Mouse (Mus musculus) testis, postnatal 10 days (tissue): ENCODE measurements at regions not wholly inside any gene's neighbourhood (a gene's known extent, or its start where the extent isn't known, plus 50 kb on each side); places are given as distances from the start of the nearest gene placed in this dataset.
A peak's percentile ranks its signal among the peaks of the same experiment; 100 is the strongest.

Experiments used
- DNase-seq: peaks from one replicate; pipeline ENCODE4 v3.0.0; 2021; ENCODE audit warnings: low spot score

DNA sequence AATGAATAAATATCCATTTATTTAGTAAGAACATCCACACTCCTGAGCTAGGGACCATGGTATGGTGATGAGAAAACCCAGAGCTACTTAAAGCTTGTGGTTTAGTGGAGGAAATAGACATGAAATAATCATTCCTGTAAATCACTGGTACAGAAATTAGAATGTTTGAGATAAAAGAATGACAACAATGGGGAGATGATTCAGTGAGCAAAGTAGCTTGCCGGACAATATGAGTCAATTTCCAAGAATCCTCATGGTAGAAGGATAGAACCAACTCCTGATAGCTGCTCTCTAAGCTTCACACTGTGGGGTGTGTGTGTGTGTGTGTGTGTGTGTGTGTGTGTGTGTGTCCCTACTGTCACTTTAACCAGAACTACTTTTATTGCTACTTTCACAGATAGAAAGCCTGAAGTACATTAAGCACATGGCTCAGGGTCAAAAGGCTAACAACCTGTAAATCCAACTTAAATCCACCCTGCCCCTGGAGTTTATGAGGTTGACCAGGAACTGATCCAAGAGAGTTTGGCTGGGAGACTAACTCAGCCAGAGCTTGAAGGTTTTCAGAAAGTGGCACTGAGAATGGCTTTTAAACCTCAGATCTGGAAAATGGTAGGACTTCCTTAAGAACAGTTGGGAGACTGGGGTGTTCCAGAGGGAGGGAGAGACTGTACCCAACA lies 336.9 kb upstream of the Gcfc2 start:
- no peak for DNase-seq

DNA sequence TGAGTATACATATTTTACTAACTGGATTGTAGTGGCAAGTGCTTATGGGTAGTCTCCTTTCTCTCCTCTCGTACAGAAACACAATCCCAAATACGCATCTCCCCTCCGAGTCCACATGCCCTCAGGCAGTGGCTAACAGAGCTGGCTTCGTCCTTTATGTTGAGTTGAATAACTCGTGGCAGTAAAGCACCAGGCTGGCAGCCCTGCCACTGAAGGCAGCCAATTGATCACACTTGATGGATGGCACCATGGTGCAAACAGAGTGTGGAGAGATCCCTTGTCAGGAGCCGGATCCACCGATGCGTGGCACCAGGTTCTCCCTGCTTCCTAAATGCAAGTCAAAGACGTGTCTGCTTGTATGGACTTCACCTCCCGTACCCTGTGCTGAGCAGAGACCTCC lies 333.7 kb upstream of the Gcfc2 start:
- DNase-seq: no peak

DNA sequence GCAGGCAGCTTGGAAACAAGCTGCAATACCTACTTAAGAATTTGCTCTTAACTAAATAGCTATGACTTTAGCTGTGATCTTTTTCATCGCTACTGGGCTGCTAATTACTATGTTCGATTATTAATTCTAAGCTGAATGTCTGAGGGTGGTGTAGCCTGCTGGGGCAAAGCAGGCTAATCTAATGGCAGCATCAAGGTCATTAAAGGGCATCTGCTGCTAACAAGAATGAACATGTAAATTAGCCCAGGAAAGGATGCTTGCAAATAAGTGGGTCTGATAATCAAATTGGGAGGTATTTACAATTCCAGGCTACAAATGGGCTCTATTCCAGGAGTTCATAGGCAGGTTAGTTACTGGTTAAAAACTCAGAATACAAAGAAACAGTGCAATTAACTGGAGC lies 327.5 kb upstream of the Gcfc2 start:
- DNase-seq: no peak

DNA sequence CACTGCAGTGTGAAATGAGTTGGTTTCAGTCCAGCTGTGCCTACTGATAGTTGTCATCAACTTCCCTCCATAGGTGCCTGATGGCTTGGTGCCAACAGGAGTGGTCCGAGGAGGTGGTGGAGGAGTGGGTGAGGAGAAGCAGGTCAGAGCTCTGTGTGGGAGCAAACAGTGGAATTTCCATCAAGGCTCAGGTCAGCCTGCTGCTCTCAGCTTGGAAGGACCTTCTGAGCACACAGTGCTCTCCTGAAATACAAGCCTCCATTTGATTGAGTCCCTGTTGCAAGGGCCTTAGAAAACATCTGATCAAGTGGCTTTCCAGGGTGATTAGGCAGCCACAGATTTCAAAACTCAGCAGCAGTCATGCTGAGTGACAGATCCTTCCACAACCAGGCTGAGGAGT lies 314.8 kb upstream of the Gcfc2 start:
- DNase-seq: no peak

DNA sequence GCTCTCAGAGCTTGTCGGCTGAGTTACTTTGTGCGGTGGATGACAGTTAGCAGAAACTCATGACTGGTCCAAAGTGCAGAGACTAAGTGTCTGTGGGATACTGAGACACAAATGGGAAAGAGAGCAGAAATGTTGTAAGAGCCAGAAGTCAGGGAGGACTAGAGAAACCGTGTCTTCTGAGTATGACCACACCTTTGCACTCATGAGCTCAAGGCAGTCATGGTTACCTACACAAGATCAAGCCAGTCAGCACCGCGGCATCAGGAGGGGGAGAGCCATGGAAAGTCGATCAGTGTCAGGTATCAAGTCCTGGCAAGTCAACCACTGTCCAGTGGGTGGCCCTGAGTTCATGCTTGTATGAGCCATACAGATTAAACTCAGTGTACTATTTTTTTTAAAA lies 311.5 kb upstream of the Gcfc2 start:
- DNase-seq: no peak

DNA sequence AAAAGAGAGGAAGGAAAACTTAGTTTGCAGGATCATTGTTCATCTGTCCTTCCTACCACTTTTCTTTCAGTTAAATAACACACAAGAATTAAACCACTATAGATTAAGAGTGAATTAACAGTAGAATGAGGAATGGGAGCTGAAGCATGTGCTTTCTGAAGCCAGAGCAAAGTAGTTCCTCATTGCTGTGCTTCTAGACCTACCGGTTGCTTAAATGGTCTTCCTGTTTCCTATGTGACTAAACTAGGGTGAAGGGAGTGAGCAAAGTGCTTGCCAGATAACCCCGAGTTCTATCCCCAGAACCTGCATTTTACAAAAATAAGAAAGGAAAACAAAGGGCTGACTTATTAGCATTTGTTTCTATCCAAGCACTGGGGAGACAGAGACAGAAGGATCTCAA lies 305.5 kb upstream of the Gcfc2 start:
- DNase-seq: no peak

DNA sequence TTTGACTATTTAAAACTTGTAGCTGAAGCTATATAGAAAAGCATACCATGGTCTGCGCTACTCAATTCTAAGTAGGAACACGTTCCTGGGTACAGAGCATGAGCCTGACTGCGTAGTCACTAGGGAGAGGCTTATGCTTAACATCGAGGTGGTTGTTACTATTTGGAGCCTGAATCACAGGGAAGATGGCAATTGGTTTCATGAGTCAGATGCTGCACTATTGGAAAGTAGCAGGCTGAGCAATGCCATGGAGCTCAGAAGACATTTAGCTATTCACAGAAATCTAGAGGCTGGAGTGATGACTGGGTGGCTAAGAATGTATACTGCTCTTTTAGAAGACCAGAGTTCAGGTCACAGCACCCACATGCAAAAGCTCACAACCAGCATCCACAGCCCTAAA lies 302.4 kb upstream of the Gcfc2 start:
- no peak for DNase-seq

DNA sequence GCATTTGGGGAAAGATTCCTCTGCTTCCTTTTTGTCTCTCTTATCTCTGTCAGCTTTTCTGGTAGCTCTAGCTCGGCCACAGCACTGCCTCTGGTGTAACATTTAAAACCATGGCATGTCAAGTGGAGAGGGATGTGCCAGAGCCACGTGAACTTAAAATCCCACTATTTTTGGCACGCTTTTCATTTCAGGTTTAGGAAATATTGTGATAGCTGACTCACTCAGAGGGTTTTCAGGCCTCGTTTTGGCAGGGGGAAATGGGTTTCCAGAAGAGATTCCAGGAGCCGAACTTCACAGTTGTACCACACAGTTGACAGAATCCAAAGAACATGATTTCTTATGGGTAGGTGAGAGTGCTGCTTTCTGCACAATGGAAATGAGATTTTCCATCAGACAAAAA lies 300.8 kb upstream of the Gcfc2 start:
- no peak for DNase-seq

DNA sequence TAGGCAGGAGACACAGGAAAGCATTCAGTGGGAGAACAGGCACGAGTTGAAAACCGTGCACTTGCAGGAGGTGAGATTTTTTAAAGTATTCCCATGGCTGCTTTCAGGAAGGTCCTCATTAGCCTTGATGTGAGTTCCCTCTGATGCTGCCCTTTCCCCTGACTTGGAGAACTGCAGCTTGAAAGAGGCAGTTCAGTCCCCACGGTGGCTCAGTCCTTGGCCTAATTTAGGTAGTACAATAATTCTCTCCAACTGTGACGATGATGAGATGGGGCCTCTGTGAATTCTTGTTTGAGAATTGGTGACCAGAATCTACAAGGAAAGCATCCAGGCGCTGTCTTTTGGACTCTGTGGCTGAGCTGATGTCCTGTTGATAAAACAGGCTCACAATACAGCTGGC lies 298.5 kb upstream of the Gcfc2 start:
- DNase-seq: no peak

DNA sequence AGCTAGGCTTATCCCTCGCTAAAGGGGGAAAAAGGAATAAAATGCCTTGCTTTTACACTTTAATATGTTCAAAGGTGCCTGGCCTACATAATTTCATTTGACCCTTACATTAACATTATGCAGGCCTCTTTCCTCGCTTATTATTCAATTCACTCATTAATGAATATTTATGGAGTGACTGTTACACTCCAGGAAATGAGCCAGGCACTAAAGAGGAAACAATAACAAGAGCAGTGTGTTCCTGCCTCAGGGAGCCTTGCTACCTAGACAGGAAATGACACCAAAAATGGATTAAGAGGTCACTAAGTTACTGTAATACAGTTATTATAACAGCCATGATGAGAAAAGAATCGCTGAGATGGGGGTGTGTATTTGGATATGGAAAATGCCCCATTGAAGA lies 289.9 kb upstream of the Gcfc2 start:
- no peak for DNase-seq

DNA sequence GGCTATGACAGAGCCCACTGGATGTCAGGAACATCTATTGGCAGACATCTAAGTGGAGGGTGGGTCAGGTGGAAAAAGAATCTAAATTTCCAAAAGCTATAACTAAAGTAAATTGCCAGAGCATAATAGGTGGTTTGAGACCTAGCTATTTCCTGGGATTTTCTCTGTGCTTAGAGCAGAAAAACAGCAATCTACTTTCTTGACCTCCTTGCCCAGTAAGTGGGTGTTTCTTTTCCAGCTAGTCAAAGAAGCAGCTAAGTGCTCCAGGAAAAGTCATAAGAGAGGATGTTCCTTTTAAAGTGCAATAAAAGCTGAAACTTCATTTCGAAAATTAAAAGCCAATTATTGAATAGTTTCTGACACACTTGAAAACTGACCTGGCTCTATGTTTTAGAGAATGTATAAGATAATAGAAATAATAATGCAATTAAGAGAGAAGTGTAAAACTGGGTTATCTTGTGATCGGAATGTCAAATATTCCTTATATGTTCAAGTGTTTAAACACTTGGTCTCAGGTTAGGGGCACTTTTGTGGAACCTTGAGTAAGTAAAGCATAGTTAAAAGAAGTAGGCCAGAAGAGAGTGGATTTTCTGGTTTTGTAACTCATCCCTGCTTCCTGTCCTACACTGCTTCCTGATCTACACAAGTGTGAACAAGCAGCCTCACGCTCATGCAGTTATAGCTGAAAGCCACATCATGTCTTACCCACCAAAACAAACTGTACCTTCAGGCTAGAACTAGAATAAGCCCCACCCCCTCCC lies 275.7 kb upstream of the Gcfc2 start:
- DNase-seq: no peak

DNA sequence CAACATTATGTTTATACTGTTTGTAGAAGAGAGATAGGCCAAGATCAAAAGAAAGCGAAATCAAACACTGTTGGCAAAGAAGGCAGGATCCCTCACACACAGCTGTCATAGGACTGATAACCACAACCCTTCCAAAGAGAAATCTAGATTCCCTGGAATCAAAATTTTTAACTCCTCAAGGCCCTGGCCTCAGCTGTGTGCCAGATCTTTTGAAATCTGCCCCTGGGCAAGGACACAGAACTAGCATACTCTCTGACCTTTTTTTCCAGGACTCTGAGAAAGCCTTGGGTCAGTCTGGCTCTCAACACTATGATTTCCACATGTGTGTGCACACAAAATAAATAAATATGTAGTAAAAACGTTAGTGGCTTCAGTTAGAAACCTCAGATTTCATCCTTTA lies 271.6 kb upstream of the Gcfc2 start:
- DNase-seq: no peak

DNA sequence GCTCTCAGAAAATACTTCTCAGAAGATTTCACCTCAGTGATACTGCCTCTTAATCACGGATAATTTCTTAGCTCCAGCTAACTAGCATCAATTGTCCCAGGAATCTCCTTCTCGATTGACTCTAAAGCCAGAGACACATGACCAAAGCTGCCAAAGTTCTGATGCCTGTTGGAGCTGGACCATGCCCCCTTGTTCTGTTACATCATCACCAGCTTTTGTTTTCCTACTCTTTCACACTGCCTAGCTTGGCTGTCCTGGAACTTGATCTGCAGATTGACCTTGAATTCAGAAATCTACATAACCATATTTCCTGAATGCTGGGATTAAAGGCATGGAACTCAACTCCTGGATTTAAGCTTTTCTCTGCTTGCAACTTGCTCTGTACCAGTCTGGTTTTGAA lies 268.3 kb upstream of the Gcfc2 start:
- DNase-seq: no peak

DNA sequence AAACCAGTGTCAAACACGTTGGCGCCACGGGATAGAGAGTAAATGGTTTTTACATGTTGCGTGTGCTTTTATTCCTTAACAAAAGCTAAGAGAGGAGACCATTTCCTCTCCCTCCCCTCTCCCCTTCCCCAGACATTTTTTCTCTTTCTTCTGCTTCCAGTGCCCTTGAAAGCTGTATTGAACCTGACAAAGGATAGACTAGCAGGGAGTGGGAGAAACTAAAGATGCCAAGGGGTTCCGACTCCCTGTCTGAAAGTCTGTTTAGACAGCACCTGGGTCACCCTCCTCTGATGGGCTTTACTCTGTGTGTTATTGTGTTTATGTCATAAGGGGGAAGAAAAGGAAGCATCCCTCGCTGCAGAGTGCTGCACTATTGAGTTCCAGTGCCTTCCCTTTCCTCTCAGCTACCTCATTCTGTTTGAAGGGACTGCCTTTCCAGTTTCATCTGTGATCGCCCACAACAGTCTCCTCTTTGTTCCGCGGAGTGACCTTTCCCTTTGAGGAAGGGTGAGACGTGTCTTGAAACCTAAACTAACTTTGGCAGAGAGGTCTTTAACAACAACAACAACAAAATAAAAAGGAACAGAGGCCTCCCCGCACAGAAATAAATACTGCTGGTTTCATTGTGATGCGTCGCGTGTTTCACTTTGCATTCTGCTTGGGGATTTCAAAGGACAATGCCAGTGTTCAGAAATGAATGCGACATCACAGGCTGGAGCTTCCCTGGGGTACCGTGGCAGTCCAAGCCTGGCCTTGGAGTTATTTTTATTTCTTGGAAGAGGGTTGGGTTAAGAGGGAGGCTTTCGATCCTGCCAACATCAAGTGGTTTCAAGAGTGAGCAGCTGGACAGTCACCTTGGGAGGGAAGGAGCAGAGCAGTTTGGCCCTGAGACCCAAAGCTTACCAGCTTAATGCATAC lies 262.7 kb upstream of the Gcfc2 start:
- DNase-seq: peak; percentile 41

DNA sequence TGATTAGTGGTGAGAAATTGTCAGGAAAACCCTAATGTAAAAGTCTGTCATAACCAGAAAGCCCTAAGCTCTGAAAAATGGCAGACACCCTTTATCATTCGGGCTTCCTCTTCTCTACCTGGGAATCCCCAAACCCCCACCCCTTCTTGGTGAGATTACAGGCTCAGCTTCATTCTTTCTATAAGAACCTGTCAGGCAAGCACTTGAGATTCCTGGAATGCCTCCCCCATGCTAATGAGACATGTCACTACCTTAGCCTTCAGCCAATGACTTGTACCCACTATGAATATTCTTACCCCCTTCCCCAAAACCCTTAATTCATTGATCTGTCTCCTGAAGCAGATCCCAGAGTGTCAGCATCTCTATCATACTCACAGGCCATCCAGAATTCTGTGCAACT lies 254.5 kb upstream of the Gcfc2 start:
- no peak for DNase-seq

DNA sequence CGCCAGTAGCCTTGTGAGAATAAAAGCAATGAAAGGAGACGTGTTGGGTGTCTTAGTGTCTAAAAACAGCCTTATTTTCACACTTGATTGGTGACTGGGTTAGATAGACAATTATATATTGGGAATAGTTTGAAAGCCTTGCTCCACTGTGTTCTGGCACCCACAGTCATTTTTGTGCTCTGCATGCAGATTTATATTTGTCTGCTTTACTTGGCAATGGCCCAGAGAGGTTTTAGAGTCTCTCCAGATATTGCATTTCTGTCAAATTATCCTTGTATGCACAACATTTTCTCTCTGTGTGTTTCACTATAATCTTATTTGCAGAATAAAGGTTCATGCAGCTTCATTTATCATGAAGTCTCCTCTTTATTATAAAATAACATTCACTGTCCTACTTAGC lies 250.2 kb upstream of the Gcfc2 start:
- DNase-seq: no peak

DNA sequence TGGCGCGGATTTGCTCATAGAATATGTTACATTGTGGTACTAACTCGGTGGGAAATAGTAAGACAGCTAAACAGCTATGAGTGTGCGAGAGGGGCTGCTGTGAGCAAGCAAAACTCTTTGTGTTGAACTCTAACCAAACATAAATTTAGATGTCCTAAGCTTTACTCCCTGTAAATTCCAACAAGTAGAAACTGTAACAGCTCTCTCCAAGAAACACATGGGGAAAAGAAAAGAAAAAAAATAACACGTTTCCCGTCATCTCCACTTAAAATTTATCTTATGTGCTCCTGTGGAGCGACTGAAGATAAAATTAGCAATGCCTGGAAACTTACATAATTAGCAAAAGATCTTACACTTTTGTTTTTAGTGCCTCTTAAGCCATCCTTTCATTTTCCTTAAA lies 226.2 kb upstream of the Gcfc2 start:
- no peak for DNase-seq

DNA sequence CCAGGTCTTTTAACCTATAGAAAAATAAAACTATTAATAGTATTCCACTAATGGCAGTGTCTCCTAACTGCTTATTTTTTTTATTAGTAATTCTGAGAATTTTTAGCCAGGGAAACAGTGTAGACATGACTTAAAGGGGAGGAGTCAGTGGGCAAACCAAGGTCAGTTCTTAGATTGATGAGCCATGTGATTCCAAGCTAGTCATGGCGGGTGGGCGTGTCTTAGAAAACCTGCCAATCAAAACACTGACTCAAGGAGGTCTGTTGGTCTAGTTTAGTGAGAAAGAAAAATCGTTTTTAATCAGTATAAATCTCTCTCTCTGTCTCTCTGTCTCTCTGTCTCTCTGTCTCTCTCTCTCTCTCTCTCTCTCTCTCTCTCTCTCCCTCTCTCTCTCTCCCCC lies 225.3 kb upstream of the Gcfc2 start:
- DNase-seq: no peak

DNA sequence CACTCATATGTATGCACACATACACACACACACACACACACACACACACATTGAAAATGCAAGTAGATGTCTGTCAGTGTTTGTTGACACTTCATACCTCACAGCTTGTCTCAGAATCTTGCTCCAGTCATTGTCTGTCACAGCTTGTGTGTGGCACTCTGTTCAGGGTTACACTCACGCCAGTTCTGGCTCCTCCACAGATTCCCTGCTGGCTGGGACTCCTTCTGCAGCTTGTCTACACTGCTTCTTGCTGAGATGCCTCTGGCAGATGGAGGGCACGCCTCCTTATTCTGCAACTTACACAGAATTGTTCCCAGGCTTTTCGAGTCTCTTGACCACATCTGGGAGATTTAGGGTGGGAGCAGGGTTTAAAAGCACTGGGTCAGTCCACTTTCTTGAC lies 208.6 kb upstream of the Gcfc2 start:
- DNase-seq: no peak

DNA sequence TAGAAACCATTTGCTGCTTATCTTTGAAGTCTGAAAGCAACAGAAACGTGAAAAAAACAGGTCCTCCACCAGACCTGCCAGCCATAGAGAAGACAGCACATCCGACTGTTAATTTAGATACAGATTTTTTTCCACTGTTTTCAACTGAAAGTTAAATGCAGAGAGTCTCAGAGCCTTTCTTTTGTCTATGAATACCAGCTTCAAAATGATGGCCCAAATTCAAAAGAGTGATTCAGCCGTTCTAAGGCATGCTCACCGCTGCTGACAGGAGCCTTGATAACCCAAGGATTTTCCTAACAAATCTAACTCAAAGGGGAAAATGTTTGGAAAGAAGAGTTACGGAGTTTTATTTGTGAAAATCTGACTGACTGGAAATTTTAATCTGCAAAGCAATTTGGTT lies 207.1 kb upstream of the Gcfc2 start:
- no peak for DNase-seq

DNA sequence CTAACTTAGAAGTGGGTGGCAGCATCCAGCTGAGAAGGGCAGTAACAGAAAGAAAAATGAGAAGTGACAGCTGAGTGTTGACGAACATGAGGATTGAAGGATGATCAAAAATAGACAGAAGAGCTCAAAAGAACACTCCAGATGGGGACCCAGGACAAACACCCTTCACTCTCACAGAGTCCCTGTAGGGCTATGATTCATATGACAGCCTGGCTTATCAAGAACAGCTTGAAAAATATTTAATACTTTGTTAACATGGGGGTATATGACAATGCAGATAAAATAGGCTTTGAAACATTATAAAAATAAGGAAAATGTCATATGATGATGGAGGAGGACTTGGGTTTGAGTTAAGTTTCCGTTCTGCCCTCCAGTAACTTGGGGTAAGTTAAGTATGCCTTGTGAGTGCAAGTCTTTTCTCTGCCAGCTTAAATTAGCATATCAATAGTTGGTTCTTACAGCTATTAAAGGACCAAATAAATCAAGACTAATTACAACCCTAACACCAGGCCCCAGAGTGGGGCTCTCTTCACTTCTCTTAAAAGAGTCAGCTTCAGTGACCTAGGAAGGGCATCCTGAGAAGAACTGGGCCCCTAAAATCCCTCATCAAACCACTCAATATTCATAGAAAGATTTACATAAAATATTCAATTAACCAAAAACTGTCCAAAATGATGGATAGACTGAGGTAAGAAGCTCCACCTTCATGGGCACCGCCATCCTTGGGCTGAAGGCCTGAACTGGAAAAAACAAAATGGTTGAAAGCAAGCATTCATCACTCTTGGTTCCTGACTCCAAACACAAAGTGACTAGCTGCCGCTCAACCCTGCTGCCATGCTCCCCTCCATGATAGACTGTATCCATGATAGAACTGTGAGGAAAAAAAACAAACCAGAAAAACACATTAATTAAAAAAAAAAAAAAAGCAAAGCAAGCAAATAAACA lies 198.6 kb upstream of the Gcfc2 start:
- DNase-seq: no peak

DNA sequence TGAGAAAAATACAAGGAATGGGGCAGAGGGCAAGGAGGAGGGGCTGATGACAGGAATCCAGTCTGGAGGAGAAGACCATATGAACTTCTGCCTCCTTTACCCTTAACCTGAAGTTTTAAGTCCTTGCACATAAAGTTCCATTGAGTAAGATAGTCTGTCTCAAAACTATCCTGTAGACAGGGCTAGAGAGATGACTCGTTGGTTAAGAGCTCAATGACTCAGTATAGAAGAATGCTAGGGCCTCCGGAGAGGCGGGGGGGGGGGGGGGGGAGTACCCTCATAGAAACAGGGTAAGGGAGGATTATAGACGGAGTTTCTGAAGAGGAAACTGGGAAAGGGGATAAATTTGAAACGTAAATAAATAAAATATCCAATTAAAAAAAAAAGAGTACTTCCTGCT lies 191.8 kb upstream of the Gcfc2 start:
- no peak for DNase-seq
